Mouse (Mus musculus) limb, embryonic 10.5 days (tissue): ENCODE measurements around the gene Gmppb. TPM values are rescaled to one million over a fixed set of nuclear protein-coding genes. Genes with fewer than 3 reads are reported as not detected.
A peak's percentile ranks its signal among the peaks of the same experiment; 100 is the strongest.

Source experiments
- DNase-seq: peaks from one replicate; pipeline ENCODE4 v3.0.0-alpha.2; 2017; ENCODE audit warnings: low spot score
- H3K27ac ChIP-seq: fragments of 300-500 bp; sonication (generic); 2 replicates; pipeline ENCODE4 v1.5.1; 2016; ENCODE audit warnings: mild to moderate bottlenecking
- H3K27me3 ChIP-seq: fragments of 300-500 bp; sonication (generic); 2 replicates; pipeline ENCODE4 v1.6.1; 2016; ENCODE audit warnings: low read depth, mild to moderate bottlenecking; ENCODE audit not compliant: poor library complexity, severe bottlenecking
- H3K36me3 ChIP-seq: fragments of 300-500 bp; sonication (generic); 2 replicates; pipeline ENCODE4 v1.6.1; 2016; ENCODE audit warnings: mild to moderate bottlenecking, moderate library complexity
- H3K4me1 ChIP-seq: fragments of 300-500 bp; sonication (generic); 2 replicates; pipeline ENCODE4 v1.6.1; 2016
- H3K4me3 ChIP-seq: fragments of 300-500 bp; sonication (generic); 2 replicates; pipeline ENCODE4 v1.5.1; 2016; ENCODE audit warnings: mild to moderate bottlenecking, moderate library complexity
- H3K9me3 ChIP-seq: fragments of 300-500 bp; sonication (generic); replicated peaks from 2 replicates; pipeline ENCODE4 v1.6.1; 2016; ENCODE audit warnings: mild to moderate bottlenecking
- WGBS: fragments of 180-500 bp; shearing (Covaris S2); methylation state at CpG from one replicate; pipeline ENCODE4 v1.1.7; 2016; 5-methylcytosine and 5-hydroxymethylcytosine counted together
- microRNA-seq: library from miRNA; unstranded; fragments of <30 nt; microRNA quantifications from one replicate; pipeline ENCODE4, GENCODE M21; 2017
- polyA plus RNA-seq: library from polyadenylated mRNA; unstranded; fragments of >200 nt; fragmentation: Nextera tagmentation; extraction: Ambion mirVana; gene quantifications from 2 replicates; pipeline ENCODE4 v1.2.1, GENCODE M21; 2016

Gmppb gene
- polyA plus RNA-seq, 1 experiment from 2014 or later = 26.4 TPM

DNA sequence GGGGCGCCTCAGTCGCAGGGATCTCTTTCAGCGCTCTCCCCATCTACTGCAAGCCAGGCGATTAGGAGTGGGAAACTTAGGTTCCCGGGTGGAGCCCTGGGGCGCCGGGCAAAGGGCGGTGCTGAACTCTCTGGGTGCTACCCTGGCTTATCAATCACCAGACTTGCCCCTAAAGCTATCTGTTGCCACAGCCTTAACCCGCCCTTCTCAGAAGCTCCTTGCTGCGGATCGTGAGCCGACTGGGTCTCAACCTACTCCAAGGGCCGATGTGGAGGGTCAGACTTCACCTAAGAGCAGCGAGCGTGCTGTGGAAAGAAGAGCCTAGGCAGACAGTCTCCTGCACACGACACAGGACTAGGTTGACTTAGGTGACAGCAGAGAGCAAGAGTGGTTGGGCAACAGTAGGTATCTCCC lies 46.0 kb downstream of the Gmppb start:
- no peak for DNase-seq
- peak overlapping the region; percentile 96 for H3K4me3 ChIP-seq
- H3K4me1 ChIP-seq = peaks cover 36% of the 10 kb centered on the region
- peaks cover 29% of the 10 kb centered on the region for H3K36me3 ChIP-seq
- no peaks in the 10 kb centered on the region for H3K27me3 ChIP-seq
- H3K27ac ChIP-seq = peak overlapping the region; percentile 89
- no peaks in the 10 kb centered on the region for H3K9me3 ChIP-seq
- WGBS = under 1% methylated on average over 16 of the region's 16 CpGs

DNA sequence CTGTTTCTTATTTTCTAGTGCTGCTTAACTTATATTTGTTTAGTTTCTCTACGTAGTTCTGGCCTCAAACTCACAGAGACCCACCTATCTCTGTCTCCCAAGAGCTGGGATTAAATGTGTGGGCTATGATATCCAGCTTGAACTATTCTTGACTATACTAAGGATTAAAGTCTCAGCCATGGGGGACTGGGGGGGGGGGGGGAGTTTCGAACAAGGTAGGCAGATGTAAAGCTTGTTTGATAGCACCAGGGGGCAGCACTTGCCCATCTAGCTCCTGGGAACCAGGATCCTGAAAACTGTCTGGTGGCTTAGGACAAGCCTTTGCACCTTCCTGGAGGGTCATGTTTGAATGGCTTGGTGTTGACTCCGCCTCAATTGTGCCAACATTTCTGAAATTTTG lies 46.5 kb downstream of the Gmppb start:
- DNase-seq = peak; percentile 79
- peaks cover 24% of the 10 kb centered on the region for H3K36me3 ChIP-seq
- peak overlapping the region; percentile 89; the same call in 1 of the 2 replicates for H3K27ac ChIP-seq
- H3K27me3 ChIP-seq = no peaks in the 10 kb centered on the region
- H3K4me3 ChIP-seq = peak overlapping the region; percentile 96
- 16% methylated on average over 3 of the region's 3 CpGs for WGBS
- no peaks in the 10 kb centered on the region for H3K9me3 ChIP-seq
- peaks cover 36% of the 10 kb centered on the region for H3K4me1 ChIP-seq

DNA sequence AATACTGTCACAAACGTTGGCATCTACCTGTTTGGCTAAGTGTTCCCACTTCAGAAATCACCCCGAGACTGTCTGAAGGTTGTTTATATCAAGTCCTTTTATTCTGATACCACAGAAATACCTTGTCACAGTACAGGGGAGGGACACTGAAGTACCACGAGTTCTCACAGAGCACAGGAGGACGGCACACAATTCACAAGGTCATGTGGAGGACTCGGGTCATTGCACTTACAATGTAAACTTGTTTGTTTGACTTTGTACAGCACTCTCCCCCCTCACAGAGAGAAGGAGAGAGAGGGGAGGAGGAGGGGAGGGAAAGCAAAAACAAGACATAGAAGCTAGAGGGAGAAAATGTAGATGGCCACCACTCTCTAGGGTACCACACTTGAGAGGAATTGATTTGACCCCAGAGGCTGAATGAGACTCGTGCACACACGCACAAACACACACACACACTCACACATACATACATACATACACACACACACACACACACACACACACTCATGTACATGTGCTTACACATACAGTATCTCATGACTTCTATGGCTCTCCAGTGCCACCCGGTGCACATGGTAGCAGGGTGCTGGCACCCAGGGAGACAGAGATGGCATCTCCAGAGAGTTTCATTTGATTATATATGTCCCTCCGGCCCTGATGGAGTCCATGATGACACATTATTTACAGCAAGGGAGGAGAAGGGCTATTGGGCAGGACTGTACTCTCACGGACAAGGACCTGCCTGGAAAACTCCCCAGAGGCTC lies 47.1 kb downstream of the Gmppb start:
- Histone ChIP-seq H3K27me3 (no peaks in the 10 kb centered on the region), H3K4me3 (no peak overlapping the region), H3K36me3 (peaks cover 18% of the 10 kb centered on the region), H3K9me3 (no peaks in the 10 kb centered on the region), H3K4me1 (peaks cover 36% of the 10 kb centered on the region), H3K27ac (0 out of 2 replicates have a peak overlapping the region, but pooled peaks have one; percentile 30)
- DNase-seq = no peak
- WGBS = 68% methylated on average over 10 of the region's 10 CpGs

DNA sequence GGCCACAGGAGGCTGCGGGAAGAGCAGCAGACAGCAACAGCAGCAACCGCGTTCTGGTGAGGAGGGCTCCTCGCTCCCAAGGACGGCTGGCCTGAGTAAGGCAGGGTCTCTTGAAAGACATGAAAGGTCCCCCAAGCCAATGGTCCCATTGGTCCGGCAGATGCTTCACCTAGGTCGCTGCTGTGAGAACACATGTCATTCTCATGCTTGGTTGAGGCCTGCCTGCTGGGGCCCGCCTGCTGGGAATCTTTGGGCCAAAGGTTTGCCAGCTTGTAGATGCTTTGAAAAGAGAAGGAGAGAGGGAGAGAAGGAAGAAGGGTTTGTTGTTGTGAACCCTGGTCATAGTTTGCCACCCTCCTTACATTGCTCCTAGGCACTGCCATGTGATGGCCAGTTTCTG lies 50.6 kb downstream of the Gmppb start:
- Histone ChIP-seq H3K4me3 (no peak overlapping the region), H3K27me3 (no peaks in the 10 kb centered on the region), H3K36me3 (0 out of 2 replicates have a peak, but pooled peaks cover 6% of the 10 kb centered on the region), H3K27ac (no peak overlapping the region; the same call in 1 of the 2 replicates), H3K4me1 (peaks cover 30% of the 10 kb centered on the region), H3K9me3 (no peaks in the 10 kb centered on the region)
- 83% methylated on average over 8 of the region's 8 CpGs for WGBS
- no peak for DNase-seq

Small RNA genes lying within 50 kb of the gene (microRNA-seq; reads per million reads assigned to microRNA genes)
- not detected for gene Mir7088

Other genes with a start within 250 kb of the Gmppb start
- 96.4 and 116 TPM in 2 replicates for gene Rbm6, start 176.0 kb upstream of the Gmppb start, polyA plus RNA-seq
- 10.9 and 11.6 TPM in 2 replicates for gene Mon1a, start 161.1 kb upstream of the Gmppb start, polyA plus RNA-seq
- gene Mst1r, start 142.4 kb upstream of the Gmppb start, polyA plus RNA-seq = 0.30 and 1.2 TPM in 2 replicates
- not detected in 2 replicates for gene Actl11, start 120.8 kb upstream of the Gmppb start, polyA plus RNA-seq
- gene Camkv, start 113.6 kb upstream of the Gmppb start, polyA plus RNA-seq = 7.5 and 9.9 TPM in 2 replicates
- 43.2 and 45.9 TPM in 2 replicates for gene Traip, start 99.1 kb upstream of the Gmppb start, polyA plus RNA-seq
- 18.6 and 22.5 TPM in 2 replicates for gene Uba7, start 73.7 kb upstream of the Gmppb start, polyA plus RNA-seq
- gene Gm20661, start 66.2 kb upstream of the Gmppb start, polyA plus RNA-seq = 3.5 and 6.2 TPM in 2 replicates
- 180 and 189 TPM in 2 replicates for gene Inka1, start 63.4 kb upstream of the Gmppb start, polyA plus RNA-seq
- 6.5 and 11.9 TPM in 2 replicates for gene Cdhr4, start 56.7 kb upstream of the Gmppb start, polyA plus RNA-seq
- 0.34 and 0.93 TPM in 2 replicates for gene Gm20662, start 52.9 kb upstream of the Gmppb start, polyA plus RNA-seq
- gene Ip6k1, start 46.7 kb upstream of the Gmppb start, polyA plus RNA-seq = 54.1 and 69.8 TPM in 2 replicates
- 1.9 and 3.5 TPM in 2 replicates for gene Amigo3, start 3.9 kb downstream of the Gmppb start, polyA plus RNA-seq
- gene Mst1, start 31.2 kb downstream of the Gmppb start, polyA plus RNA-seq = 0.54 and 0.74 TPM in 2 replicates
- gene Rnf123, start 34.1 kb downstream of the Gmppb start, polyA plus RNA-seq = 31.8 and 37.5 TPM in 2 replicates
- gene Apeh, start 45.4 kb downstream of the Gmppb start, polyA plus RNA-seq = 70.8 and 76.2 TPM in 2 replicates
- gene Bsn, start 141.1 kb downstream of the Gmppb start, polyA plus RNA-seq = 1.7 TPM in 2 replicates
- gene Dag1, start 214.7 kb downstream of the Gmppb start, polyA plus RNA-seq = 59.6 and 59.9 TPM in 2 replicates
- 32.9 and 35.8 TPM in 2 replicates for gene Nicn1, start 241.2 kb downstream of the Gmppb start, polyA plus RNA-seq
- 23.1 and 24.8 TPM in 2 replicates for gene Amt, start 247.6 kb downstream of the Gmppb start, polyA plus RNA-seq